Mouse (Mus musculus) spleen, postnatal 14 days (tissue): Measurements from ENCODE around the gene Spta1.

Experiments
- DNase-seq, 2 experiments: peaks; one replicate each; pipeline ENCODE4 v3.0.0; 2021 to 2022; ENCODE audit warnings: low spot score in 2 of 2

Spta1 gene

GRCm38 (mm10) chr1:174172605-174173004 lies at the start of gene Spta1:
TSS of gene Spta1 (plus strand) at chr1:174172776.
- peak; percentile 16 to 40 for DNase-seq

- DNase-seq = no peak
Observed at GRCm38 (mm10) chr1:174131217-174131616, 41.4 kb upstream of the Spta1 start, which contains the start of gene Olfr424. TSS of gene Olfr424 (plus strand) at chr1:174131517.

- no peak for DNase-seq
Observed at GRCm38 (mm10) chr1:174131999-174132398, 40.6 kb upstream of the Spta1 start.

- no peak for DNase-seq
Observed at GRCm38 (mm10) chr1:174141384-174141783, 31.2 kb upstream of the Spta1 start.

- DNase-seq = no peak
Observed at GRCm38 (mm10) chr1:174146696-174147095, 25.9 kb upstream of the Spta1 start.

- DNase-seq = no peak
Observed at GRCm38 (mm10) chr1:174149289-174149688, 23.3 kb upstream of the Spta1 start.

- no peak for DNase-seq
Observed at GRCm38 (mm10) chr1:174155333-174155732, 17.2 kb upstream of the Spta1 start, which contains the start of gene Olfr420. TSS of gene Olfr420 (plus strand) at chr1:174155633.

GRCm38 (mm10) chr1:174157622-174158021 lies 15.0 kb upstream of the Spta1 start:
- no peak for DNase-seq

- DNase-seq = no peak
Observed at GRCm38 (mm10) chr1:174158512-174158911, 14.1 kb upstream of the Spta1 start.

- no peak for DNase-seq
Observed at GRCm38 (mm10) chr1:174159095-174159494, 13.5 kb upstream of the Spta1 start.

- no peak for DNase-seq
Observed at GRCm38 (mm10) chr1:174169024-174169423, 3.6 kb upstream of the Spta1 start.

- no peak for DNase-seq
Observed at GRCm38 (mm10) chr1:174170706-174171501, 1.7 kb upstream of the Spta1 start.

- DNase-seq = peak; percentile 44 to 58
Observed at GRCm38 (mm10) chr1:174171537-174171936, 1.0 kb upstream of the Spta1 start.

- no peak for DNase-seq
Observed at GRCm38 (mm10) chr1:174204699-174205098, 32.1 kb downstream of the Spta1 start.

- no peak for DNase-seq
Observed at GRCm38 (mm10) chr1:174212286-174212685, 39.7 kb downstream of the Spta1 start.

- no peak for DNase-seq
Observed at GRCm38 (mm10) chr1:174215270-174216038, 42.9 kb downstream of the Spta1 start.

GRCm38 (mm10) chr1:174216528-174217204 lies 44.1 kb downstream of the Spta1 start:
- DNase-seq = no peak

GRCm38 (mm10) chr1:174239916-174240315 lies 67.3 kb downstream of the Spta1 start:
- DNase-seq = no peak

GRCm38 (mm10) chr1:174244621-174245020 lies 72.0 kb downstream of the Spta1 start:
- DNase-seq = no peak

- DNase-seq = no peak
Observed at GRCm38 (mm10) chr1:174246080-174246479, 73.5 kb downstream of the Spta1 start.

GRCm38 (mm10) chr1:174247170-174247569 lies 74.6 kb downstream of the Spta1 start:
- DNase-seq = no peak

- DNase-seq = no peak
Observed at GRCm38 (mm10) chr1:174250376-174250775, 77.8 kb downstream of the Spta1 start.
